Mouse (Mus musculus): Measurements from ENCODE around the gene Jmjd6.

Gene Jmjd6

GRCm38 (mm10) chr11:116823255-116823654 lies 20.0 kb downstream of the Jmjd6 start:
- no peak for DNase-seq

GRCm38 (mm10) chr11:116822626-116823025 lies 20.6 kb downstream of the Jmjd6 start:
- DNase-seq, result no peak

GRCm38 (mm10) chr11:116822215-116822614 lies 21.0 kb downstream of the Jmjd6 start:
- DNase-seq, result no peak

- no peak for DNase-seq
These were observed 21.9 kb downstream of the Jmjd6 start for GRCm38 (mm10) chr11:116821057-116821940.

GRCm38 (mm10) chr11:116819932-116820593 lies 23.2 kb downstream of the Jmjd6 start:
- DNase-seq, result no peak

GRCm38 (mm10) chr11:116818722-116819121 lies 24.5 kb downstream of the Jmjd6 start:
- peak; percentile 32 for DNase-seq

GRCm38 (mm10) chr11:116817567-116817966 lies 25.7 kb downstream of the Jmjd6 start:
- DNase-seq, result no peak

GRCm38 (mm10) chr11:116816769-116817168 lies 26.5 kb downstream of the Jmjd6 start:
- DNase-seq, result peak; percentile 34

- DNase-seq, result no peak
These were observed 28.3 kb downstream of the Jmjd6 start for GRCm38 (mm10) chr11:116814884-116815415.

- peak; percentile 85 for DNase-seq
These were observed 29.0 kb downstream of the Jmjd6 start for GRCm38 (mm10) chr11:116814076-116814883.

- DNase-seq, result no peak
These were observed 29.6 kb downstream of the Jmjd6 start for GRCm38 (mm10) chr11:116813610-116814009.

GRCm38 (mm10) chr11:116812793-116813529 lies 30.3 kb downstream of the Jmjd6 start:
- DNase-seq, result peak; percentile 66

- DNase-seq, result peak; percentile 71
These were observed 32.0 kb downstream of the Jmjd6 start for GRCm38 (mm10) chr11:116810983-116811901.

GRCm38 (mm10) chr11:116810528-116810927 lies 32.7 kb downstream of the Jmjd6 start:
- no peak for DNase-seq

GRCm38 (mm10) chr11:116809520-116809919 lies 33.7 kb downstream of the Jmjd6 start:
- no peak for DNase-seq

- no peak for DNase-seq
These were observed 34.3 kb downstream of the Jmjd6 start for GRCm38 (mm10) chr11:116808811-116809395.

GRCm38 (mm10) chr11:116807938-116808606 lies 35.2 kb downstream of the Jmjd6 start:
- DNase-seq, result peak; percentile 90

GRCm38 (mm10) chr11:116807526-116807925 lies 35.7 kb downstream of the Jmjd6 start:
- DNase-seq, result no peak

GRCm38 (mm10) chr11:116807116-116807515 lies 36.1 kb downstream of the Jmjd6 start:
- DNase-seq, result no peak
